Mouse (Mus musculus) E14TG2a.4 (cell line): ENCODE measurements around the gene Pde3b.

ENCODE experiments used
- CTCF ChIP-seq: conservative IDR thresholded peaks from 2 replicates; pipeline ENCODE4 v1.5.1; 2014; ENCODE audit warnings: low read length
- NANOG ChIP-seq: IDR thresholded peaks from 2 replicates; pipeline ENCODE4 v1.6.1; 2014; ENCODE audit warnings: borderline replicate concordance, low read length, mixed read lengths
- POU5F1 ChIP-seq: IDR thresholded peaks from 2 replicates; pipeline ENCODE4 v1.6.1; 2014; ENCODE audit warnings: low read length, borderline replicate concordance

- no peak for TF ChIP-seq CTCF
- no peak for TF ChIP-seq POU5F1
- no peak for TF ChIP-seq NANOG
These were observed 51.3 kb downstream of the Pde3b start for GRCm38 (mm10) chr7:114466358-114466757.
